Mouse (Mus musculus) embryonic fibroblast, embryonic 13.5 days (primary cell): Measurements from ENCODE around the gene Pknox2. TPM values are rescaled to one million over a fixed set of nuclear protein-coding genes. Genes with fewer than 3 reads are reported as not detected.

ENCODE experiments used
- H3K27ac ChIP-seq: 2 replicates; pipeline ENCODE4 v1.5.1; 2012; ENCODE audit warnings: low read length, control low read depth, inconsistent platforms; ENCODE audit not compliant: insufficient read depth
- H3K4me1 ChIP-seq: 2 replicates; pipeline ENCODE4 v1.6.1; 2011; ENCODE audit warnings: low read length; ENCODE audit not compliant: control insufficient read depth, insufficient read depth
- H3K4me3 ChIP-seq: 2 replicates; pipeline ENCODE4 v1.5.1; 2011; ENCODE audit warnings: mild to moderate bottlenecking, control low read depth, low read length; ENCODE audit not compliant: insufficient read depth
- CTCF ChIP-seq: IDR thresholded peaks from 2 replicates; pipeline ENCODE4 v1.5.1; 2011; ENCODE audit warnings: mild to moderate bottlenecking, control low read depth, low read length, moderate library complexity, borderline replicate concordance; ENCODE audit not compliant: insufficient read depth
- POLR2A ChIP-seq: IDR thresholded peaks from 2 replicates; pipeline ENCODE4 v1.6.1; 2011; ENCODE audit warnings: low read depth, mild to moderate bottlenecking, control low read depth, low read length, moderate library complexity
- polyA plus RNA-seq: library from polyadenylated mRNA; stranded (reverse); fragments of >200 nt; gene quantifications from 2 replicates; pipeline ENCODE4 v1.2.4, GENCODE M21; 2011; ENCODE audit warnings: low read depth; ENCODE audit not compliant: missing spikeins, insufficient read length

Gene Pknox2
- polyA plus RNA-seq, 1 experiment, result 23.7 TPM

DNA sequence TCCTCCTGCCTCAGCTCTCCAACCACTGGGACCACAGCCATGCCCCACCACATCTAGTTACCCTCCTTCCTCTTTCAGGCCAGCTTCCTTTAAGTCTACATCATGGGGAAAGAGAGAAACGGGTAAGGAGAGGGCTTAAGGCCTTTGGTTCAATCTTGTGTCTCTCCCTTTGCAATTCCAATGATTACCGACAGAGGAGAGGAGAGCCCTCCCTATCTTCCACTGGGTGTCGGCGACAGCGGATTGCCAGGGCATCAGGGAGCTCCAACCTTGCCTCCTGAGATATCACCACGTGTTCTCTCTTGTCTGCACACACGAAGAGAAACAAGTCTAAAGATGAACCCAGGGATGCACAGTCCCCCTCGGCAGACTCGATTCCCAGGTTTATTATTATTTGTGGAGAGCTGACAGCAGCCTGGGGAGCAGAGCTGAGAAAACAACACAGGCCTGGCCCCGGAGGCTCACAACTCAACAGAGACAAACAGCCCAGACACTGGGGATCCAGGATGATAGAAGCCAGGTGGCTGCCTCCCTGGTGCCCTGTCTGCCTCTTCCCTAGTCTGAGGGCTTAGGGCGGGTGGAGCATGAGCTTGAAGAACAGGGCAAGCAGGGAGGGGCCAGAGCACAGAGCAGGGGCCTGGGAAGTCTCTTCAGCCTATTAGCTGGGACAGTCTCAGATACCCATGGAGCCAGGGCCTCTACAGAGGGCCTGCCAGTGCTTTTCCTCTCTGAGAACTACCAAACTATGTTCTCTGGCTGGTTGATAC, 170.4 kb downstream of the Pknox2 start:
- TF ChIP-seq POLR2A, result no peak
- no peak for TF ChIP-seq CTCF
- no peak overlapping the region for H3K27ac ChIP-seq
- H3K4me1 ChIP-seq, result no peaks in the 10 kb centered on the region
- no peak overlapping the region for H3K4me3 ChIP-seq

- Histone ChIP-seq H3K27ac (no peak overlapping the region), H3K4me3 (no peak overlapping the region), H3K4me1 (no peaks in the 10 kb centered on the region)
- TF ChIP-seq POLR2A (no peak), CTCF (no peak)
Observed at GRCm38 (mm10) chr9:36973486-36974227, 173.6 kb downstream of the Pknox2 start.

DNA sequence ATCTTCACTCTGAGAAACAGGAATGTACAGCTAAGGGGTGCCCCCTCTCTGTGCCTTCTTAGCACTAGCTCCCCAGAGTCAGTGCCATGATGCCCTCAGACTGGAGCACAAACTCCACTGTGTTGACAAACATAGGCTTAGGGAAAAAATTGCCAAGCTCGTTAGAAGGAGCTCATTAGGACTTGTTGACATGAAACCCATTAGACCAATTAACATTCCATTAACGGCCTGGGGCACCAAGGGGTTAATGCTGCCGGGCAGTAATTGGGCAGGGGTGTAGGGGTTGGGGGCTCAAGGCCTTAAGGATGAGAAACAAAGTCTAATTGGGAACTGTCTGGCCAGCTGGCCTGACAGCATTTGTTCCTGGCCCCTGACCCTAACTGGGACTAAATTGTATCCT, 175.1 kb downstream of the Pknox2 start:
- TF ChIP-seq CTCF, result no peak
- no peak for TF ChIP-seq POLR2A
- no peak overlapping the region for H3K4me3 ChIP-seq
- no peak overlapping the region for H3K27ac ChIP-seq
- H3K4me1 ChIP-seq, result no peaks in the 10 kb centered on the region

DNA sequence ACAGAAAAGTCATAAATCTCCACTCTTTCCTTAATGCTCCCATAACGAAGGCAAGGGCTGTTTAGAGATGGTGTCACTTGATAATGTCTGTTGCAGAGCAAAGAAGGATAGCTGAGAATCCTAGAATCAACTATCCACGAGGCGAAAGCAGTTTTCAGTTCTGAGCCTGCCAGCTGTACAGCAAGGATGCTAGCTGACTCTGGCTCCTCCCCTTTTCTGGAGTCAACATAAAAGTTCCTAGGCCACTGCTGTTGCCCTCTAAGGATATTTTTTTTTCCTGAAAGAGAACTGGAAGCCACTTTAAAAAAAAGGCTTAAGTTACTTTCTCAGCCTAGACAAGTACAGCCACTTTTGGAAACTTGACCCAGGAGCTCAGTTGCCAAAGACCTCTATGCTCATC, 176.1 kb downstream of the Pknox2 start:
- TF ChIP-seq CTCF, result no peak
- TF ChIP-seq POLR2A, result no peak
- H3K4me1 ChIP-seq, result no peaks in the 10 kb centered on the region
- H3K4me3 ChIP-seq, result no peak overlapping the region

DNA sequence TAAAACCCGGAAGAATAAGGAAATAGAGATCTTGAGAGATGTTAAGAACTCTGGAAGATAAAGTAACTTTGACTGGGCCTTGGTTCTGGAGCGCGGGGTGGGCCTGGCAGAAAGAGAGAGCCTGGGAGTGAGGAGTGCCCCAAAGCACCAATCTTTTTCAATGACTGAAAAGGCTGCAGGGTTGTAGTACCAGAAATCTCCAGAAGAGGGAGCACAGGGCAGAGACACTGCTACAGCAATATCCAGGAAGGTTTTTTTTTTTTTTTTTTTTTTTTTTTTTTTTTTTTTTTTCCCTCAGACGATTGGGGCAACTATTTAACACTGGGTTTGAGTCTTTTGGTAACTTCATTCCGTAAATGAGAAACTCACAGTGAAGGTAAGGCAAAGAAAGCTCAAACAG, 176.6 kb downstream of the Pknox2 start:
- Histone ChIP-seq H3K27ac (no peak overlapping the region), H3K4me3 (no peak overlapping the region), H3K4me1 (no peaks in the 10 kb centered on the region)
- no peak for TF ChIP-seq POLR2A
- TF ChIP-seq CTCF, result no peak

More for the DNA sequence above, 176.1 kb downstream of the Pknox2 start:
- no peak overlapping the region for H3K27ac ChIP-seq

DNA sequence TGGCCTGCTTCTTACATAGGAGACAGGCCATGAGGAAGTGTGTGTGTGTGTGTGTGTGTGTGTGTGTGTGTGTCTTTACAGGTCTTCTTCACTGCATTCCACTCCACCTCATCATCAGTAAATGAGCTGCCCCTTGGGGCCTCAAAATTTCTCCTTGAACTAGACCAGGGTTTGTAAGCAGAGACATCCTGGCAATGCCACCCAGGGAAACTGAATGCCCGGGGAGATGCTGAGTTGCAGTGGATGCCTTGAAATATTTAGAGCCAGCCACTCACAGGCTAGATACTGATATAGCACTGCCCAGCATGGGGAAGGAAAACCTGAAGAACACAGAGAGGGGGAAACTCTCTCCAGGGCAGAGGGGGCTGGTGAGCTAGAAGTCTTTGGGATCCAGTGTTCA, 178.1 kb downstream of the Pknox2 start:
- TF ChIP-seq CTCF, result no peak
- no peak for TF ChIP-seq POLR2A
- H3K4me1 ChIP-seq, result no peaks in the 10 kb centered on the region
- no peak overlapping the region for H3K4me3 ChIP-seq
- H3K27ac ChIP-seq, result no peak overlapping the region

GRCm38 (mm10) chr9:36968713-36969112, 178.5 kb downstream of the Pknox2 start:
- no peak for TF ChIP-seq CTCF
- TF ChIP-seq POLR2A, result no peak
- Histone ChIP-seq H3K27ac (no peak overlapping the region), H3K4me3 (no peak overlapping the region), H3K4me1 (no peaks in the 10 kb centered on the region)

- Histone ChIP-seq H3K27ac (no peak overlapping the region), H3K4me3 (no peak overlapping the region), H3K4me1 (no peaks in the 10 kb centered on the region)
- TF ChIP-seq POLR2A (no peak), CTCF (no peak)
Observed at GRCm38 (mm10) chr9:36968236-36968635, 179.0 kb downstream of the Pknox2 start.

DNA sequence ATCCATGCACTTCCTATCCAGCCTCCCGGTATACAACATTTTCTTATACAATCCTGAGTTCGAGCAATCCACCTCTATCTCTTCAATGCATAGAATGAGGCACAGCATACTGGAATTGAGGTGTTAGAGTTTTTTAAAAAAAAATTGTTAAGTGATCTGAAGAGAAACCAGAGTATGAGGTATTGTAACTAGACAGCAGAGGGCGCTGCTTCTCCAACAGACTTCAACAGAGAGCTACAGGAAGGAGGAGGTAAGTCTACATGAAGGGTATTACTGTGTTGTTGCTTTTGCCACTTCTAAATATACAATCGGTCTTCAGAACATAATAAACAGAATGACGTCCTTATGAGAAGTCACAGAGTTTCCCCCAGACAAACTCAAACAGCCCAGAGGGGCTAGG, 181.5 kb downstream of the Pknox2 start:
- no peak overlapping the region for H3K4me3 ChIP-seq
- no peaks in the 10 kb centered on the region for H3K4me1 ChIP-seq
- no peak overlapping the region for H3K27ac ChIP-seq
- TF ChIP-seq POLR2A (no peak), CTCF (no peak)

DNA sequence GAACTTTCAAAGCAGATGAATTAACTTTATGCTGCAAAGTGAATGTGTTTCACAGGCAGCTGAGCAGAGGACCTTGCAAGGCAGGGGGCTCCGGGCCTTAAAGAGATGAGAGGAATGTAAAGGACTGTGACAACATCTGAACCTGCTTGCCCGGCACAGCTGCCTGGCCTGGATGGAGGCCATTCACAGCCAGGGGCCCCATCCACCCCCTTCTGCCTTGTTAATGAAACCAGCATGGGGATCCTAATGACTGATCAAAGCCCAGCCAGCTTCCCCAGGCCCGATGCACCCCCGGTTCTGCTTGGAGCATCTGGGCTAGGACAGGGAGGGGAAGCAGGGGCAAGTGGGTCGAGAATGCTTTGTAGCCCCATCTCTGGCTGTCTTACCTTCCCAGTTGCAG, 183.0 kb downstream of the Pknox2 start:
- no peaks in the 10 kb centered on the region for H3K4me1 ChIP-seq
- H3K4me3 ChIP-seq, result no peak overlapping the region
- H3K27ac ChIP-seq, result no peak overlapping the region
- TF ChIP-seq CTCF, result no peak
- TF ChIP-seq POLR2A, result no peak
